Mouse (Mus musculus) kidney, postnatal 0 days (tissue): ENCODE results near the gene Dgkh. TPM values are rescaled to one million over a fixed set of nuclear protein-coding genes. Genes with fewer than 3 reads are reported as not detected.

Source experiments
- ATAC-seq: fragments of 200-750 bp; cut with Nextera tagmentation; replicated peaks from 2 replicates; pipeline ENCODE4 v1.8.0; 2017; ENCODE audit warnings: low read depth, moderate number of reproducible peaks, moderate TSS enrichment, moderate library complexity; ENCODE audit not compliant: low FRiP score
- DNase-seq: peaks from one replicate; pipeline ENCODE4 v3.0.0-alpha.2; 2016; ENCODE audit warnings: low spot score
- H3K27ac ChIP-seq: fragments of 300-500 bp; sonication (generic); 2 replicates; pipeline ENCODE4 v1.5.1; 2014; ENCODE audit warnings: mild to moderate bottlenecking
- H3K27me3 ChIP-seq: fragments of 300-500 bp; sonication (generic); 2 replicates; pipeline ENCODE4 v1.6.1; 2014; ENCODE audit warnings: low read length, mixed read lengths; ENCODE audit not compliant: insufficient read depth
- H3K36me3 ChIP-seq: fragments of 300-500 bp; sonication (generic); 2 replicates; pipeline ENCODE4 v1.6.1; 2014; ENCODE audit warnings: low read length, mixed read lengths; ENCODE audit not compliant: insufficient read depth
- H3K4me1 ChIP-seq: fragments of 300-500 bp; sonication (generic); replicated peaks from 2 replicates; pipeline ENCODE4 v1.6.1; 2014; ENCODE audit warnings: antibody characterized with exemption, low read length, mixed read lengths; ENCODE audit not compliant: insufficient read depth
- H3K4me2 ChIP-seq: fragments of 300-500 bp; sonication (generic); 2 replicates; pipeline ENCODE4 v1.6.1; 2014; ENCODE audit warnings: mild to moderate bottlenecking, low read length, moderate library complexity, mixed read lengths
- H3K4me3 ChIP-seq: fragments of 300-500 bp; sonication (generic); replicated peaks from 2 replicates; pipeline ENCODE4 v1.5.1; 2014; ENCODE audit warnings: low read depth, low read length
- H3K9ac ChIP-seq: fragments of 300-500 bp; sonication (generic); 2 replicates; pipeline ENCODE4 v1.6.1; 2014; ENCODE audit warnings: low read depth, low read length
- H3K9me3 ChIP-seq: fragments of 300-500 bp; sonication (generic); replicated peaks from 2 replicates; pipeline ENCODE4 v1.6.1; 2016; ENCODE audit warnings: low read length, inconsistent platforms, mixed read lengths
- CTCF ChIP-seq: IDR thresholded peaks from 2 replicates; pipeline ENCODE4 v1.5.1; 2016; ENCODE audit warnings: antibody characterized with exemption, low read depth, mild to moderate bottlenecking, moderate library complexity
- WGBS: fragments of 180-500 bp; shearing (Covaris S2); extraction: QIAGEN DNeasy Blood & Tissue Kit; methylation state at CpG from one replicate; pipeline ENCODE4 v1.1.7; 2014; 5-methylcytosine and 5-hydroxymethylcytosine counted together
- polyA plus RNA-seq: library from polyadenylated mRNA; unstranded; fragments of >200 nt; fragmentation: Nextera tagmentation; extraction: Ambion mirVana; gene quantifications from 2 replicates; pipeline ENCODE4 v1.2.1, GENCODE M21; 2015

Dgkh gene
- polyA plus RNA-seq, 1 experiment from 2014 or later, result 2.2 TPM

- H3K4me2 ChIP-seq, result no peak overlapping the region; the same call in 1 of the 2 replicates
- H3K4me1 ChIP-seq, result peaks cover 29% of the 10 kb centered on the region
- peak; percentile 67 for DNase-seq
- ATAC-seq, result no peak
- no peak overlapping the region for H3K9ac ChIP-seq
- no peaks in the 10 kb centered on the region for H3K9me3 ChIP-seq
- H3K27me3 ChIP-seq, result no peaks in the 10 kb centered on the region
- 15% methylated on average over 3 of the region's 3 CpGs for WGBS
- no peak overlapping the region for H3K4me3 ChIP-seq
- peak overlapping the region; percentile 40 for H3K27ac ChIP-seq
- TF ChIP-seq CTCF, result no peak
- no peaks in the 10 kb centered on the region for H3K36me3 ChIP-seq
Measured at GRCm38 (mm10) chr14:78526475-78526874, 206.1 kb downstream of the Dgkh start.

GRCm38 (mm10) chr14:78525611-78526457, 206.7 kb downstream of the Dgkh start:
- TF ChIP-seq CTCF, result no peak
- H3K4me1 ChIP-seq, result peaks cover 29% of the 10 kb centered on the region
- H3K9ac ChIP-seq, result no peak overlapping the region
- no peaks in the 10 kb centered on the region for H3K27me3 ChIP-seq
- DNase-seq (no peak), ATAC-seq (no peak; the same call in 1 of the 2 replicates)
- 57% methylated on average over 3 of the region's 3 CpGs for WGBS
- no peaks in the 10 kb centered on the region for H3K36me3 ChIP-seq
- peak overlapping the region; percentile 40 for H3K27ac ChIP-seq
- H3K4me3 ChIP-seq, result no peak overlapping the region
- no peak overlapping the region for H3K4me2 ChIP-seq
- H3K9me3 ChIP-seq, result no peaks in the 10 kb centered on the region

- DNase-seq (no peak), ATAC-seq (no peak)
- H3K4me2 ChIP-seq, result no peak overlapping the region
- H3K4me1 ChIP-seq, result peaks cover 29% of the 10 kb centered on the region
- TF ChIP-seq CTCF, result peak; percentile 33; the same call in 1 of the 2 replicates
- no peak overlapping the region for H3K27ac ChIP-seq
- no peak overlapping the region for H3K9ac ChIP-seq
- 87% methylated on average over 2 of the region's 2 CpGs for WGBS
- no peak overlapping the region for H3K4me3 ChIP-seq
- H3K27me3 ChIP-seq, result no peaks in the 10 kb centered on the region
- no peaks in the 10 kb centered on the region for H3K9me3 ChIP-seq
- no peaks in the 10 kb centered on the region for H3K36me3 ChIP-seq
Measured at GRCm38 (mm10) chr14:78525059-78525458, 207.5 kb downstream of the Dgkh start.

- no peak overlapping the region for H3K27ac ChIP-seq
- H3K4me3 ChIP-seq, result no peak overlapping the region
- ATAC-seq, result no peak
- no peak overlapping the region for H3K9ac ChIP-seq
- H3K36me3 ChIP-seq, result peaks cover 39% of the 10 kb centered on the region
- 88% methylated on average over 9 of the region's 9 CpGs for WGBS
- H3K4me1 ChIP-seq, result no peaks in the 10 kb centered on the region
- H3K27me3 ChIP-seq, result no peaks in the 10 kb centered on the region
- no peaks in the 10 kb centered on the region for H3K9me3 ChIP-seq
- DNase-seq, result no peak
- no peak overlapping the region for H3K4me2 ChIP-seq
- peak; percentile 58 for TF ChIP-seq CTCF
Measured at GRCm38 (mm10) chr14:78510713-78511112, 221.9 kb downstream of the Dgkh start.

GRCm38 (mm10) chr14:78509791-78510190, 222.8 kb downstream of the Dgkh start:
- Histone ChIP-seq H3K36me3 (peaks cover 45% of the 10 kb centered on the region), H3K9ac (no peak overlapping the region), H3K4me3 (no peak overlapping the region), H3K9me3 (no peaks in the 10 kb centered on the region), H3K27me3 (no peaks in the 10 kb centered on the region), H3K4me2 (no peak overlapping the region), H3K27ac (no peak overlapping the region), H3K4me1 (no peaks in the 10 kb centered on the region)
- TF ChIP-seq CTCF, result no peak
- WGBS, result 94% methylated on average over 6 of the region's 6 CpGs
- DNase-seq, result no peak
- no peak for ATAC-seq

Other genes with a start within 250 kb of the Dgkh start
- 12.2 and 13.0 TPM in 2 replicates for gene Akap11, start 196.0 kb downstream of the Dgkh start, polyA plus RNA-seq
- gene Vwa8, start 116.3 kb upstream of the Dgkh start, polyA plus RNA-seq, result 18.2 and 20.9 TPM in 2 replicates